Mouse (Mus musculus): ENCODE results near the gene Gm44965. TPM values are rescaled to one million over a fixed set of nuclear protein-coding genes. Genes with fewer than 3 reads are reported as not detected.

Gm44965 gene
- polyA plus RNA-seq, 1 experiment from 2014 or later: not detected

DNA sequence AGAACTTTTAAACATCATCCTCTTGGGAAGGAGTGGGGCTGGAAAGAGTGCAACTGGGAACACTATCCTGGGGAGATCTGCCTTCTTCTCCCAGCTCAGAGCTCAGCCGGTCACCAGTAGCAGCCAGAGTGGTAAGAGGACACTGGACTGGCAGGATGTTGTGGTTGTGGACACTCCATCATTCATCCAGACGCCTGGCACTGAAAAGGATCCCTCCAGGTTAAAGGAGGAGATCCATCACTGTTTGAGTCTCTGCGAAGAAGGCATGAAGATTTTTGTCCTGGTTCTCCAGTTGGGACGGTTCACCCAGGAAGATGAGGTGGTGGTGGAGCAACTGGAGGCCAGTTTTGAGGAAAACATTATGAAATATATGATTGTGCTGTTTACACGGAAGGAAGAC is 65.0 kb downstream of the Gm44965 start:
- no peak for DNase-seq (ENCODE audit: low spot score)
- H3K9me3 ChIP-seq (ENCODE audit: low read length): no peaks in the 10 kb centered on the region
- no peak overlapping the region for H3K4me2 ChIP-seq (replicated peaks; ENCODE audit: low read depth, low read length)
- H3K4me3 ChIP-seq (ENCODE audit: low read depth, low read length): no peak overlapping the region
- no peak overlapping the region for H3K9ac ChIP-seq (replicated peaks; ENCODE audit: low read depth)
- 54% methylated on average over 5 of the region's 5 CpGs for WGBS
- no peaks in the 10 kb centered on the region for H3K4me1 ChIP-seq (ENCODE audit: insufficient read depth, low read depth, low read length)
- H3K27ac ChIP-seq (ENCODE audit: low read length): no peak overlapping the region
- no peaks in the 10 kb centered on the region for H3K36me3 ChIP-seq (ENCODE audit: insufficient read depth, low read length)
- ATAC-seq: no peak
- TF ChIP-seq CTCF (IDR thresholded peaks at IDR 0.05) (no peak), EP300 (IDR thresholded peaks at IDR 0.05) (no peak)
- H3K27me3 ChIP-seq (replicated peaks; ENCODE audit: insufficient read depth, low read length): no peaks in the 10 kb centered on the region

DNA sequence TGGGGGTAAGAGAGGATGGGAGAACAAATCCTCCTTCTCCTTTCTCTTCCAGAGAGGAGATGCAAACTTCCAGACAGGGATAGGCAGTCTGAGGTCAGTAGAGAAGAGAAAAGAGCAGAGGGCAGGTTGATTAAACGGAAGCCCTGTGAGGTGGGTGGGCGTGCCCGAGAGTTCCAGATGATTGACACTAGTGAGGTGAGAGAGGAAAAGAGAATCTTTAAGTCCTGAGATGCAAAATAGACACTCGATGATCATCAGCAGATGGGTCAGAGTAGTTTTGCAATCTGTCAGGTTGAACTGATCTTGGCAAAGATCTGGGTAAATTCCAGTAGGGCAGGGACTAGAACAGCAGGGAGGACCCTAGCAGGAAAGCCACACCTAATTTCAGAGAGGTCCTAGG is 71.0 kb downstream of the Gm44965 start:
- H3K4me1 ChIP-seq (ENCODE audit: insufficient read depth, low read depth, low read length): no peaks in the 10 kb centered on the region
- no peaks in the 10 kb centered on the region for H3K36me3 ChIP-seq (ENCODE audit: insufficient read depth, low read length)
- 81% methylated on average over 4 of the region's 4 CpGs for WGBS
- H3K27ac ChIP-seq (ENCODE audit: low read length): no peak overlapping the region
- no peak overlapping the region for H3K4me2 ChIP-seq (replicated peaks; ENCODE audit: low read depth, low read length)
- ATAC-seq: no peak
- DNase-seq (ENCODE audit: low spot score): no peak
- TF ChIP-seq CTCF (IDR thresholded peaks at IDR 0.05) (no peak), EP300 (IDR thresholded peaks at IDR 0.05) (no peak)
- no peak overlapping the region for H3K4me3 ChIP-seq (ENCODE audit: low read depth, low read length)
- no peaks in the 10 kb centered on the region for H3K9me3 ChIP-seq (ENCODE audit: low read length)
- no peaks in the 10 kb centered on the region for H3K27me3 ChIP-seq (replicated peaks; ENCODE audit: insufficient read depth, low read length)
- no peak overlapping the region for H3K9ac ChIP-seq (replicated peaks; ENCODE audit: low read depth)

- WGBS: 95% methylated on average over 9 of the region's 9 CpGs
- ATAC-seq: no peak
- H3K36me3 ChIP-seq (ENCODE audit: insufficient read depth, low read length): no peaks in the 10 kb centered on the region
- DNase-seq (ENCODE audit: low spot score): no peak
- no peak overlapping the region for H3K9ac ChIP-seq (replicated peaks; ENCODE audit: low read depth)
- no peak overlapping the region for H3K4me3 ChIP-seq (ENCODE audit: low read depth, low read length)
- no peaks in the 10 kb centered on the region for H3K4me1 ChIP-seq (ENCODE audit: insufficient read depth, low read depth, low read length)
- H3K27me3 ChIP-seq (replicated peaks; ENCODE audit: insufficient read depth, low read length): no peaks in the 10 kb centered on the region
- no peak overlapping the region for H3K4me2 ChIP-seq (replicated peaks; ENCODE audit: low read depth, low read length)
- TF ChIP-seq CTCF (IDR thresholded peaks at IDR 0.05): no peak
- no peak for TF ChIP-seq EP300 (IDR thresholded peaks at IDR 0.05)
- no peak overlapping the region for H3K27ac ChIP-seq (ENCODE audit: low read length)
- no peaks in the 10 kb centered on the region for H3K9me3 ChIP-seq (ENCODE audit: low read length)
Observed at GRCm38 (mm10) chr6:48665471-48665870, 71.7 kb downstream of the Gm44965 start.

GRCm38 (mm10) chr6:48666159-48666586 is 72.4 kb downstream of the Gm44965 start:
- Histone ChIP-seq H3K36me3 (ENCODE audit: insufficient read depth, low read length) (no peaks in the 10 kb centered on the region), H3K4me3 (ENCODE audit: low read depth, low read length) (no peak overlapping the region), H3K27me3 (replicated peaks; ENCODE audit: insufficient read depth, low read length) (no peaks in the 10 kb centered on the region), H3K9ac (replicated peaks; ENCODE audit: low read depth) (no peak overlapping the region), H3K4me1 (ENCODE audit: insufficient read depth, low read depth, low read length) (no peaks in the 10 kb centered on the region), H3K4me2 (replicated peaks; ENCODE audit: low read depth, low read length) (no peak overlapping the region), H3K27ac (ENCODE audit: low read length) (no peak overlapping the region), H3K9me3 (ENCODE audit: low read length) (no peaks in the 10 kb centered on the region)
- ATAC-seq: no peak
- WGBS: 18% methylated on average over 7 of the region's 7 CpGs
- TF ChIP-seq CTCF (IDR thresholded peaks at IDR 0.05) (no peak), EP300 (IDR thresholded peaks at IDR 0.05) (no peak)
- DNase-seq (ENCODE audit: low spot score): no peak

DNA sequence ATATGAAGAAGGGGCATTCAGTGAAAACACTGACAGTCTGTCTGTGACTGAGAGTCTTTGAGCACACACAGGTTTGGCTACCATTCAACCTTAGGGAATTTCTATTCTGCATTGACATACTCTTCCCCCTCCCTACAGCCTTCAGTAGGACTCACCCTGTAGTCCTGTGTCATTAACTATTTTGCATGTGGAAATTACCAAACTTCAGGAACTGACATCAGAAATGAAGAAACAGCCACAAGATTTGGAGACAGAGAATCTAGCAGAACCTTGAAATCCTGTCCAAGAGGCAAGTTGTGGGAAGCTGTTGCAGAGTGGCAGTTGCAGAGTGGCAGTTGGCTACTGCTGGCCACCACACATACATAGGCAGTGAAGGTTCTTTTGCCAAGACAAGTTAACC is 74.3 kb downstream of the Gm44965 start:
- TF ChIP-seq EP300 (IDR thresholded peaks at IDR 0.05): no peak
- DNase-seq (ENCODE audit: low spot score): no peak
- no peaks in the 10 kb centered on the region for H3K4me1 ChIP-seq (ENCODE audit: insufficient read depth, low read depth, low read length)
- no peak for ATAC-seq
- H3K4me3 ChIP-seq (ENCODE audit: low read depth, low read length): no peak overlapping the region
- no peaks in the 10 kb centered on the region for H3K36me3 ChIP-seq (ENCODE audit: insufficient read depth, low read length)
- no peak overlapping the region for H3K9ac ChIP-seq (replicated peaks; ENCODE audit: low read depth)
- H3K27ac ChIP-seq (ENCODE audit: low read length): no peak overlapping the region
- H3K27me3 ChIP-seq (replicated peaks; ENCODE audit: insufficient read depth, low read length): no peaks in the 10 kb centered on the region
- H3K4me2 ChIP-seq (replicated peaks; ENCODE audit: low read depth, low read length): no peak overlapping the region
- H3K9me3 ChIP-seq (ENCODE audit: low read length): no peaks in the 10 kb centered on the region

Other genes starting within 250 kb of the Gm44965 start
- gene Krba1, start 198.4 kb upstream of the Gm44965 start, polyA plus RNA-seq (2015; fragmentation: Nextera tagmentation; extraction: Ambion mirVana): 7.6 and 8.4 TPM in 2 replicates
- 31.5 and 34.6 TPM in 2 replicates for gene Zfp467, start 148.1 kb upstream of the Gm44965 start, polyA plus RNA-seq (2015; fragmentation: Nextera tagmentation; extraction: Ambion mirVana)
- gene Sspo, start 145.7 kb upstream of the Gm44965 start, polyA plus RNA-seq (2015; fragmentation: Nextera tagmentation; extraction: Ambion mirVana): 0.31 and 0.64 TPM in 2 replicates
- gene Atp6v0e2, start 56.3 kb upstream of the Gm44965 start, polyA plus RNA-seq (2015; fragmentation: Nextera tagmentation; extraction: Ambion mirVana): 8.4 and 9.1 TPM in 2 replicates
- gene Lrrc61, start 39.1 kb upstream of the Gm44965 start, polyA plus RNA-seq (2015; fragmentation: Nextera tagmentation; extraction: Ambion mirVana): 4.2 and 4.7 TPM in 2 replicates
- gene Rarres2, start 21.2 kb upstream of the Gm44965 start, polyA plus RNA-seq (2015; fragmentation: Nextera tagmentation; extraction: Ambion mirVana): 301 and 319 TPM in 2 replicates
- gene Gm45021, start 4.3 kb upstream of the Gm44965 start, polyA plus RNA-seq (2015; fragmentation: Nextera tagmentation; extraction: Ambion mirVana): not detected in 2 replicates
- gene Repin1, start 58 bp upstream of the Gm44965 start, polyA plus RNA-seq (2015; fragmentation: Nextera tagmentation; extraction: Ambion mirVana): 15.2 and 15.5 TPM in 2 replicates
- 5.3 and 6.2 TPM in 2 replicates for gene Zfp775, start 8.1 kb downstream of the Gm44965 start, polyA plus RNA-seq (2015; fragmentation: Nextera tagmentation; extraction: Ambion mirVana)
- gene AI854703, start 32.8 kb downstream of the Gm44965 start, polyA plus RNA-seq (2015; fragmentation: Nextera tagmentation; extraction: Ambion mirVana): 0.30 and 0.49 TPM in 2 replicates
- 8.6 and 10.8 TPM in 2 replicates for gene Gimap8, start 53.3 kb downstream of the Gm44965 start, polyA plus RNA-seq (2015; fragmentation: Nextera tagmentation; extraction: Ambion mirVana)
- 14.2 and 15.1 TPM in 2 replicates for gene Gimap9, start 82.2 kb downstream of the Gm44965 start, polyA plus RNA-seq (2015; fragmentation: Nextera tagmentation; extraction: Ambion mirVana)
- 129 and 151 TPM in 2 replicates for gene Gimap4, start 90.6 kb downstream of the Gm44965 start, polyA plus RNA-seq (2015; fragmentation: Nextera tagmentation; extraction: Ambion mirVana)
- 75.4 and 91.2 TPM in 2 replicates for gene Gimap6, start 114.3 kb downstream of the Gm44965 start, polyA plus RNA-seq (2015; fragmentation: Nextera tagmentation; extraction: Ambion mirVana)
- 2.2 and 6.0 TPM in 2 replicates for gene Gm28053, start 124.7 kb downstream of the Gm44965 start, polyA plus RNA-seq (2015; fragmentation: Nextera tagmentation; extraction: Ambion mirVana)
- 0.14 and 0.21 TPM in 2 replicates for gene Gimap7, start 124.7 kb downstream of the Gm44965 start, polyA plus RNA-seq (2015; fragmentation: Nextera tagmentation; extraction: Ambion mirVana)
- gene Gimap1, start 145.1 kb downstream of the Gm44965 start, polyA plus RNA-seq (2015; fragmentation: Nextera tagmentation; extraction: Ambion mirVana): 61.8 and 74.6 TPM in 2 replicates
- 36.5 and 49.8 TPM in 2 replicates for gene Gimap5, start 152.3 kb downstream of the Gm44965 start, polyA plus RNA-seq (2015; fragmentation: Nextera tagmentation; extraction: Ambion mirVana)
- gene Gimap3, start 176.9 kb downstream of the Gm44965 start, polyA plus RNA-seq (2015; fragmentation: Nextera tagmentation; extraction: Ambion mirVana): 0.31 and 0.61 TPM in 2 replicates
- 485 and 539 TPM in 2 replicates for gene Tmem176a, start 247.0 kb downstream of the Gm44965 start, polyA plus RNA-seq (2015; fragmentation: Nextera tagmentation; extraction: Ambion mirVana)
- 798 and 806 TPM in 2 replicates for gene Tmem176b, start 247.6 kb downstream of the Gm44965 start, polyA plus RNA-seq (2015; fragmentation: Nextera tagmentation; extraction: Ambion mirVana)

Data from lung, postnatal 0 days (tissue).